Mouse (Mus musculus) monocyte, adult 5-6 weeks (primary cell): ENCODE results near the gene Pigv. TPM values are rescaled to one million over a fixed set of nuclear protein-coding genes. Genes with fewer than 3 reads are reported as not detected.
A peak's percentile ranks its signal among the peaks of the same experiment; 100 is the strongest.

Source experiments
- ATAC-seq: fragments of 153-309, 156-312 bp; replicated peaks from 2 replicates; pipeline ENCODE4 v1.8.0; 2017; ENCODE audit warnings: mild to moderate bottlenecking; ENCODE audit not compliant: low TSS enrichment, insufficient number of reproducible peaks, severe bottlenecking, poor library complexity, low FRiP score
- total RNA-seq: library from RNA; stranded (forward); fragments of 200-1000, 200-491, 200-594 nt; gene quantifications from 3 replicates; pipeline ENCODE4 v1.2.3, GENCODE M21; 2017

The Pigv gene
- 3.5 to 16.0 TPM (median 5.7 TPM) in 3 replicates for total RNA-seq

GRCm38 (mm10) chr4:133671881-133672844 is at the start of gene Pigv:
Gene Pigv, minus strand, starts transcription at chr4:133672647.
- peak; percentile 40 for ATAC-seq

GRCm38 (mm10) chr4:133719791-133720190 is 47.3 kb upstream of the Pigv start:
- ATAC-seq, result no peak

- ATAC-seq, result no peak
Observed at GRCm38 (mm10) chr4:133712755-133713154, 40.3 kb upstream of the Pigv start.

GRCm38 (mm10) chr4:133711307-133712076 is 39.0 kb upstream of the Pigv start:
- no peak for ATAC-seq

- ATAC-seq, result no peak
Observed at GRCm38 (mm10) chr4:133709395-133709794, 36.9 kb upstream of the Pigv start.

GRCm38 (mm10) chr4:133707464-133707863 is 35.0 kb upstream of the Pigv start:
- ATAC-seq, result no peak

GRCm38 (mm10) chr4:133706956-133707355 is 34.5 kb upstream of the Pigv start:
- peak; percentile 98 for ATAC-seq

GRCm38 (mm10) chr4:133705062-133705461 is 32.6 kb upstream of the Pigv start:
- ATAC-seq, result no peak

GRCm38 (mm10) chr4:133700905-133701368 is 28.5 kb upstream of the Pigv start:
- no peak for ATAC-seq

GRCm38 (mm10) chr4:133695363-133695762 is 22.9 kb upstream of the Pigv start:
- no peak for ATAC-seq

- ATAC-seq, result no peak
Observed at GRCm38 (mm10) chr4:133690252-133690651, 17.8 kb upstream of the Pigv start.

GRCm38 (mm10) chr4:133688417-133689067 is 16.1 kb upstream of the Pigv start:
- ATAC-seq, result peak; percentile 33; the same call in 1 of the 2 replicates

GRCm38 (mm10) chr4:133687126-133687525 is 14.7 kb upstream of the Pigv start:
- ATAC-seq, result no peak

GRCm38 (mm10) chr4:133686512-133686911 is 14.1 kb upstream of the Pigv start:
- ATAC-seq, result no peak

- ATAC-seq, result peak; percentile 45; the same call in 1 of the 2 replicates
Observed at GRCm38 (mm10) chr4:133680206-133680786, 7.8 kb upstream of the Pigv start.

GRCm38 (mm10) chr4:133679629-133680028 is 7.2 kb upstream of the Pigv start:
- ATAC-seq, result no peak

- no peak for ATAC-seq
Observed at GRCm38 (mm10) chr4:133677266-133677665, 4.8 kb upstream of the Pigv start.

GRCm38 (mm10) chr4:133676189-133676588 is 3.7 kb upstream of the Pigv start:
- ATAC-seq, result no peak
